Mouse (Mus musculus) Muller cell, postnatal 12 days (primary cell): ENCODE data around the gene Ifngr1.
"Not testable (repeated sequence)": the region's sequence is repeated elsewhere in the genome, so short reads cannot be mapped to it uniquely, and the experiment has no call there.

ENCODE experiments used
- DNase-seq: peaks from one replicate; pipeline ENCODE4 v3.0.0-alpha.2; 2015; ENCODE audit errors: inconsistent ontology term

Ifngr1 gene

DNA sequence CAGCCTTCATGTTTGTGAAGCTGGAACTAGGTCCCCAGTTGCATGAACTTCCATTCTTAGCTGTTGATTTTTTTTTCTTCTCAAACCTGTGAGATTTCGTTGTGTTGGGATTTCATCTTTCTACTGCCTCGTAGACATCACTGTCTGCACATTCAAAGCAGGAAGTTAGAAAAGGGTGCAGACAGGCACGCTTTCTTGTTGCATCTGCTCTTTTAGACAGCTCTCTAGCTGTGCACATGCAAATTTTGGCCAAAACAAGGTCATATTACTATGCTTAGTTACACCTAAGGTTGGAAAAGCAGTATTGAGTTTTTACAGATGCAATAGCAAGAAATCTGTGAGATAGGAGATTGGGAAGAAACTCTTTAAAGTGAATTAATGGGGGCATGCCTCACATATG is 4.5 kb upstream of the Ifngr1 start:
- no peak for DNase-seq

GRCm38 (mm10) chr10:19589626-19590025 is 2.1 kb upstream of the Ifngr1 start:
- DNase-seq = no peak

DNA sequence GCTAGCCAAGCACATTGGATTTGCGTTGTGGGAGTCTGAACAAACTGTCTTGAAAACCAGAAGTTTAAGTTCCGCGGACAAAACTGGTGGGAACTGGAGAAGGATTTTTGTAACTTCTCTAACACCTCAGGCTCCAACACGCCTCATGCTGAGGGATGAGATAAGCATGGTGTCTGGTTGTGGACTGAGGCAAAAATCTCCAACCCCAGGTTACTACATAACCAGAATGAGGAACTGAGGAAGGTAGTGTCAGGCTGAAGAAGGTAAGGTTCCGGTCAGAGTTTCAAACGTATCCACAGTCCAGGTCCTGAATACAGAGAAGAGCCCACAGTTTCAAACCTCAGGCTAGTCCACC is 486 bp upstream of the Ifngr1 start:
- DNase-seq = no peak

GRCm38 (mm10) chr10:19592556-19592955 is 807 bp downstream of the Ifngr1 start:
- DNase-seq = no peak

- DNase-seq = no peak
These were observed 1.5 kb downstream of the Ifngr1 start for GRCm38 (mm10) chr10:19593296-19593695.

GRCm38 (mm10) chr10:19594201-19594905 is 2.6 kb downstream of the Ifngr1 start:
- DNase-seq = no peak

GRCm38 (mm10) chr10:19596866-19597265 is 5.1 kb downstream of the Ifngr1 start:
- DNase-seq = no peak

- no peak for DNase-seq
These were observed 6.3 kb downstream of the Ifngr1 start for GRCm38 (mm10) chr10:19598091-19598490.

GRCm38 (mm10) chr10:19599331-19600092 is 7.8 kb downstream of the Ifngr1 start:
- no peak for DNase-seq

DNA sequence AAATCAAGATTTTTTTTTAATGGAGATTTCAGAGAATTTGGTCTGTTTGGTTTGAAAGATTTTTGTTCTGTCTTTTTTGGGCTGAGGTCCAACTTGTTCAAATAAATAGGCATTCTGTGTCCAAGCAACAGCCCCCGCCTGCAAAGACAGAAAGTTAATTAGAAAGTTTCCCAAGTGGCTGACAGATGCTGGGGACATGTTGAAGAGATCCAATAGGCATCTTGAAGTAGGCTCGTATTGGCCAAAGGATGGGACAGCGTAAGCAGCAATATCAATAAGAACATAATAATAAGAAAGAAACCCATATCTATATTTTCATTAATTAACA is 8.3 kb downstream of the Ifngr1 start:
- no peak for DNase-seq

DNA sequence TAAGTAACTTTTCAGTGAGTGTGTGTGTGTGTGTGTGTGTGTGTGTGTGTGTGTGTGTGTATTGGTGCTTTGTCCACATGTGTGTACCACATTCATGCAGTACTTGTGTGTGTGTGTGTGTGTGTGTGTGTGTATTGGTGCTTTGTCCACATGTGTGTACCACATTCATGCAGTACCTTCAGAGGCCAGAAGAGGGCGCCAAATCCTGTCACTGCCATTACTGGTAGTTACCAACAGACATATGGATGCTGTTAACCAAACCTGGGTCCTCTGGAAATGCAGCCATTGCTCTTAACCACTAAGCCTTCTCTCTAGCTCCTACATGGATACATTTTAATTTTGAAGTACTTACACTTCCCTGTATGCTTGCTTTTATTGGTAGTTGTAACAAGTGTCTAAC is 9.8 kb downstream of the Ifngr1 start:
- DNase-seq = not testable (repeated sequence)

GRCm38 (mm10) chr10:19603231-19603630 is 11.5 kb downstream of the Ifngr1 start:
- DNase-seq = no peak

GRCm38 (mm10) chr10:19609125-19609524 is 17.4 kb downstream of the Ifngr1 start:
- DNase-seq = no peak

DNA sequence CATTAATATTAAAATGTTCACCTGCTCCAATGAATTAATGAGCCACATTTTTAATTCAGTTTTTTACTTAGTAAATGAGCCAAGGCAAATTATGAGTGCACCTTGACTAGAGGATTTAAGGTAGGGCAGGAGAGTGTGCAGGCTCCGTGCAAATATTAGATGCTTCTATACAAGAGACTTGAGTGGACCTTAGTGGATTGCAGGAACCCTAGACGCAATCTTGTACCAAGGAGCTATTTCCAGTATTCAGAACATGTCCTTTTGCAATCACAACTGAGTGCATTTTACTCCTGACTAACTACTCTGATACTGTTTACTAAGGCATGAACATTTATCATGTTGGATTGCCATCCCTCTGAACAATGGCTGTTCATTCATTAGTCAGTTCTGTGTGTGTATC is 19.9 kb downstream of the Ifngr1 start:
- no peak for DNase-seq

- no peak for DNase-seq
These were observed 21.5 kb downstream of the Ifngr1 start for GRCm38 (mm10) chr10:19613111-19613753.

DNA sequence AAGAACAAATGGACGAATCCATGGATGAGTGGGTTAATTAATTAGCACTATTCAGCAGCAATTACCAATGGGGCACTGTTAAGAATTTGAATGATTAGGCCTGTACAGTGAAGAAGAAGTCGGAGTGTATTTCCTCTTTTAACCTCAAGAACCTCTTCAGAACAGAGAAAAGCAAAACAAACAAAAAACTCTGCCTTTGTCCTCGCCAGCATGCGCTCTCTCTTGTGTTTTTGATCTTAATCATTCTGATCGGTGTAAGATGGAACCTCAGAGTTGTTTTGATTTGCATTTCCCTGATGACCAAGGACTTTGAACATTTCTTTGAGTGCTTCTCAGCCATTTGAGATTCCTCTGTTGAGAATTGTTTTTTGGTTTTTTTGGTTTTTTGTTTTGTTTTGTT is 28.0 kb downstream of the Ifngr1 start:
- DNase-seq = peak; percentile 7

DNA sequence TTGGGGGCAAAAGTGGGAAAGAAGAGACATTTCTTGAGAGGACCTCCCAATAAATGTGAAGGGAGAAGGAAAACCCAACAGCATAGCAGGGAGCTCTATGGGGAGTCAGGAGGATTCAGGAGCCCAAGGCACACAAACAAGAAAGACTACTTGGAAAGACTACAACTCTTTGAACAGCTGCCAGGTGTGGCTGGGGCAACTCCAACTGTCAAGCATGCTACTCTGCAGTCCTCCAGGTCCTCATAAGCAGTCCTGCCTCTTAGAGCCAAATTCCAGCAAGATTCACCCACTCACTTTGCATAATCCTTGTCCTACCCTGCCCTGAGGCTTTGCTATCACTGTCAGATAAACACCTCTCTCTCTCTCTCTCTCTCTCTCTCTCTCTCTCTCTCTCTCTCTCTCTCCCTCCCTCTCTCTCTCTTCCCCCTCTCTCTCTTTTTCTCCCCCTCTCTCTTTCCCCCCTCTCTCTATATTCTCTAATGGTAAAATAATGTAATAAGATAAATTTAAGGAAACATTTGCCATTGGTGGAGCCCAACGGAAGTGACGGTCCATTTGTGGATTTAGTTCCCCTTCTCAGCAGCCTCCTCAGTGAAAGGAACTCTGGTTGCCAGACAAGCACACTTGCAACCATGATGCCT is 29.8 kb downstream of the Ifngr1 start, which contains the start of gene Il22ra2:
Il22ra2 (plus strand) TSS at position 591 of the 641 bp plus-strand sequence.
- no peak for DNase-seq

GRCm38 (mm10) chr10:19624617-19625016 is 32.9 kb downstream of the Ifngr1 start:
- DNase-seq = no peak

GRCm38 (mm10) chr10:19627342-19627741 is 35.6 kb downstream of the Ifngr1 start:
- no peak for DNase-seq

DNA sequence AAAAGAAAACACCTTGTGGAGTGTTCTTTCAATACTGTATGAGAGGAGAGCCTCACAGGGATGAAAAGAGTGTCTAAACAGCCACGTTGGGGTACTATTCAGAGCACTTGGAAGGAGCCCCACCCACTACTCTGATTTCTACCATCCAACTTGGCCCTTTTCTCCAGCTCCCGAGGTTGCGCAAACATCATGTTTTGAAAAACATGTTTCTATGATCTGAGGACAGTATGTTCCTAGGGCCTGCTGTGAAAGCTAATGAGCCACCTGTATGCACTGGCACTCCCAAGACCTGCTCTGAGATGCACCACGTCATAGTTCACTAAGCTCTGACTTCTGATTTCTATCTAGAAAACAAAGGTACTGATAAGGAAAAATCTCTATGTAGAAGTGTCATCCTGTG is 36.0 kb downstream of the Ifngr1 start:
- no peak for DNase-seq

DNA sequence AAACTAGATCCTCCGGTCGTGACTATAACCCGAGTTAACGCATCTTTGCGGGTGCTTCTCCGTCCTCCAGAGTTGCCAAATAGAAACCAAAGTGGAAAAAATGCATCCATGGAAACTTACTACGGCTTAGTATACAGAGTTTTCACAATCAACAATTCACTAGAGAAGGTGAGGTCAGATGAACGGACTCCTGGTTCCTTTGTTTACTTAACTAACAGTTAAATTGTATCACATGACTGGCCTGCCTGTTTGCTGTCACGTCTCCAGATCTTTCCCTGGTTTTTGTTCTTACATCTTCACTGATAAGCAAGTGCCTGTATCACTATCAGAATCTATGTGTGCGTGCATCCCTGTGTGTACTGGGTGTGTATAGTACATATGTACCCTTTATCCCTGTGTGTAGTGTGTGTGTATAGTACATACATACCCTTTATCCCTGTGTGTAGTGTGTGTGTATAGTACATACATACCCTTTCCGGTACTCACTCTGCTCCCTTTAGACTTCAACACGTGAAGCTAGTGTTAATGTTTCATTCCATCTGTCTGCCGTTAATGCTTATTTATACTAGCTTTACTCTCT is 40.0 kb downstream of the Ifngr1 start:
- DNase-seq = no peak

GRCm38 (mm10) chr10:19638851-19639250 is 47.1 kb downstream of the Ifngr1 start:
- DNase-seq = no peak
